Mouse (Mus musculus) heart, embryonic 14.5 days (tissue): Measurements from ENCODE around the gene Plekha1. TPM values are rescaled to one million over a fixed set of nuclear protein-coding genes. Genes with fewer than 3 reads are reported as not detected.

Experiments used
- ATAC-seq: fragments of 200-750 bp; cut with Nextera tagmentation; 2 replicates; pipeline ENCODE4 v1.8.0; 2017; ENCODE audit warnings: low read depth, moderate TSS enrichment; ENCODE audit not compliant: insufficient number of reproducible peaks, insufficient read depth, low FRiP score
- H3K27ac ChIP-seq, 2 experiments: fragments of 200-500 bp in 1 of 2; fragments of 300-500 bp in 1 of 2; sonication (generic) in 1 of 2; replicated peaks in 1 of 2; 2 replicates each; pipeline ENCODE4 v1.5.1; 2012 to 2014; ENCODE audit warnings: low read depth in 2 of 2, low read length in 2 of 2, control low read depth in 1 of 2, mild to moderate bottlenecking in 1 of 2, mixed read lengths in 1 of 2; ENCODE audit not compliant: control insufficient read depth in 1 of 2, insufficient read depth in 1 of 2
- H3K27me3 ChIP-seq: fragments of 300-500 bp; sonication (generic); 2 replicates; pipeline ENCODE4 v1.6.1; 2014; ENCODE audit warnings: mild to moderate bottlenecking, low read length, control low read depth; ENCODE audit not compliant: control insufficient read depth, insufficient read depth
- H3K36me3 ChIP-seq: fragments of 300-500 bp; sonication (generic); 2 replicates; pipeline ENCODE4 v1.6.1; 2014; ENCODE audit warnings: mild to moderate bottlenecking, control low read depth, low read length, mixed read lengths; ENCODE audit not compliant: control insufficient read depth, insufficient read depth
- H3K4me1 ChIP-seq, 2 experiments: fragments of 200-500 bp in 1 of 2; fragments of 300-500 bp in 1 of 2; sonication (generic) in 1 of 2; 2 replicates each; pipeline ENCODE4 v1.6.1; 2012 to 2014; ENCODE audit warnings: low read length in 2 of 2, control low read depth in 1 of 2, mixed read lengths in 1 of 2; ENCODE audit not compliant: control insufficient read depth in 2 of 2, insufficient read depth in 2 of 2
- H3K4me2 ChIP-seq: fragments of 300-500 bp; sonication (generic); 2 replicates; pipeline ENCODE4 v1.6.1; 2014; ENCODE audit warnings: mild to moderate bottlenecking, low read length
- H3K4me3 ChIP-seq, 2 experiments: fragments of 200-500 bp in 1 of 2; fragments of 300-500 bp in 1 of 2; sonication (generic) in 1 of 2; 2 replicates each; pipeline ENCODE4 v1.5.1; 2012 to 2014; ENCODE audit warnings: low read length in 2 of 2, mild to moderate bottlenecking in 2 of 2, control low read depth in 1 of 2, low read depth in 1 of 2, moderate library complexity in 1 of 2; ENCODE audit not compliant: control insufficient read depth in 1 of 2, insufficient read depth in 1 of 2
- H3K9ac ChIP-seq: fragments of 300-500 bp; sonication (generic); 2 replicates; pipeline ENCODE4 v1.6.1; 2014; ENCODE audit warnings: mild to moderate bottlenecking, low read length
- H3K9me3 ChIP-seq: fragments of 300-500 bp; sonication (generic); 2 replicates; pipeline ENCODE4 v1.6.1; 2016; ENCODE audit warnings: low read length, control low read depth; ENCODE audit not compliant: control insufficient read depth
- WGBS: fragments of 180-500 bp; shearing (Covaris S2); extraction: QIAGEN DNeasy Blood & Tissue Kit; methylation state at CpG from one replicate; pipeline ENCODE4 v1.1.7; 2014; 5-methylcytosine and 5-hydroxymethylcytosine counted together
- polyA plus RNA-seq: library from polyadenylated mRNA; unstranded; fragments of >200 nt; fragmentation: Nextera tagmentation; extraction: Ambion mirVana; gene quantifications from 2 replicates; pipeline ENCODE4 v1.2.1, GENCODE M21; 2014

The Plekha1 gene
- polyA plus RNA-seq, 1 experiment from 2014 or later: 49.9 TPM

- Histone ChIP-seq H3K4me2 (no peak overlapping the region), H3K4me3 (no peak overlapping the region), H3K4me1 (peaks cover 6 to 8% of the 10 kb centered on the region in 2 experiments; a peak in 3 of 4 replicates), H3K27me3 (no peaks in the 10 kb centered on the region), H3K36me3 (no peaks in the 10 kb centered on the region), H3K9me3 (no peaks in the 10 kb centered on the region), H3K9ac (no peak overlapping the region), H3K27ac (no peak overlapping the region)
- 45% methylated on average over 11 of the region's 11 CpGs for WGBS
- no peak for ATAC-seq
Observed at GRCm38 (mm10) chr7:130860721-130861142, 4.8 kb upstream of the Plekha1 start.

- Histone ChIP-seq H3K4me2 (no peak overlapping the region), H3K4me1 (peaks cover 8 to 11% of the 10 kb centered on the region in 2 experiments), H3K27ac (no peak overlapping the region), H3K9me3 (no peaks in the 10 kb centered on the region), H3K27me3 (no peaks in the 10 kb centered on the region), H3K4me3 (no peak overlapping the region), H3K9ac (no peak overlapping the region), H3K36me3 (no peaks in the 10 kb centered on the region)
- no peak for ATAC-seq
- WGBS: 71% methylated on average over 1 of the region's 1 CpGs
Observed at GRCm38 (mm10) chr7:130862501-130862900, 3.1 kb upstream of the Plekha1 start.

GRCm38 (mm10) chr7:130864711-130865110 is 845 bp upstream of the Plekha1 start:
- Histone ChIP-seq H3K27ac (no peak overlapping the region), H3K9me3 (no peaks in the 10 kb centered on the region), H3K36me3 (no peaks in the 10 kb centered on the region), H3K4me3 (no peak overlapping the region), H3K27me3 (no peaks in the 10 kb centered on the region), H3K4me2 (no peak overlapping the region), H3K9ac (0 out of 2 replicates have a peak overlapping the region, but pooled peaks have one; percentile 3), H3K4me1 (peaks cover 8 to 15% of the 10 kb centered on the region in 2 experiments)
- no peak for ATAC-seq
- WGBS: 54% methylated on average over 7 of the region's 7 CpGs

GRCm38 (mm10) chr7:130866640-130867039 is 1.1 kb downstream of the Plekha1 start:
- peaks cover 2 to 15% of the 10 kb centered on the region in 2 experiments; a peak in 2 of 4 replicates for H3K4me1 ChIP-seq
- no peaks in the 10 kb centered on the region for H3K36me3 ChIP-seq
- H3K27ac ChIP-seq: peak overlapping the region; percentile 75 to 81
- peak overlapping the region; percentile 76 for H3K4me2 ChIP-seq
- no peaks in the 10 kb centered on the region for H3K27me3 ChIP-seq
- ATAC-seq: no peak
- peak overlapping the region; percentile 94 for H3K9ac ChIP-seq
- H3K9me3 ChIP-seq: no peaks in the 10 kb centered on the region
- WGBS: 1% methylated on average over 13 of the region's 13 CpGs
- peak overlapping the region; percentile 89 to 90 for H3K4me3 ChIP-seq

GRCm38 (mm10) chr7:130867256-130867655 is 1.7 kb downstream of the Plekha1 start:
- no peak overlapping the region for H3K27ac ChIP-seq
- no peaks in the 10 kb centered on the region for H3K36me3 ChIP-seq
- H3K4me1 ChIP-seq: peaks cover 2 to 15% of the 10 kb centered on the region in 2 experiments; a peak in 2 of 4 replicates
- no peak for ATAC-seq
- 34% methylated on average over 3 of the region's 3 CpGs for WGBS
- peak overlapping the region in 1 of 2 experiments; percentile 89; a peak in 2 of 4 replicates for H3K4me3 ChIP-seq
- H3K9me3 ChIP-seq: no peaks in the 10 kb centered on the region
- H3K9ac ChIP-seq: peak overlapping the region; percentile 94
- peak overlapping the region; percentile 76 for H3K4me2 ChIP-seq
- H3K27me3 ChIP-seq: no peaks in the 10 kb centered on the region

GRCm38 (mm10) chr7:130884161-130884560 is 18.6 kb downstream of the Plekha1 start:
- Histone ChIP-seq H3K27me3 (no peaks in the 10 kb centered on the region), H3K4me1 (peaks cover 9 to 25% of the 10 kb centered on the region in 2 experiments), H3K4me3 (no peak overlapping the region), H3K9me3 (no peaks in the 10 kb centered on the region), H3K27ac (no peak overlapping the region), H3K36me3 (peaks cover 59% of the 10 kb centered on the region), H3K4me2 (no peak overlapping the region), H3K9ac (no peak overlapping the region)
- no peak for ATAC-seq
- 82% methylated on average over 2 of the region's 2 CpGs for WGBS

- H3K4me2 ChIP-seq: no peak overlapping the region
- H3K4me1 ChIP-seq: peaks cover 10 to 35% of the 10 kb centered on the region in 2 experiments
- no peaks in the 10 kb centered on the region for H3K9me3 ChIP-seq
- H3K36me3 ChIP-seq: peaks cover 50% of the 10 kb centered on the region
- no peak overlapping the region for H3K9ac ChIP-seq
- H3K4me3 ChIP-seq: no peak overlapping the region
- no peak for ATAC-seq
- H3K27ac ChIP-seq: no peak overlapping the region
- no peaks in the 10 kb centered on the region for H3K27me3 ChIP-seq
- 61% methylated on average over 3 of the region's 3 CpGs for WGBS
Observed at GRCm38 (mm10) chr7:130886246-130886645, 20.7 kb downstream of the Plekha1 start.

GRCm38 (mm10) chr7:130887946-130888345 is 22.4 kb downstream of the Plekha1 start:
- ATAC-seq: no peak
- Histone ChIP-seq H3K4me2 (peak overlapping the region; percentile 45), H3K9me3 (no peaks in the 10 kb centered on the region), H3K4me1 (peaks cover 10 to 35% of the 10 kb centered on the region in 2 experiments), H3K4me3 (no peak overlapping the region), H3K27ac (peak overlapping the region; percentile 80 to 93), H3K27me3 (no peaks in the 10 kb centered on the region), H3K36me3 (peaks cover 52% of the 10 kb centered on the region), H3K9ac (no peak overlapping the region)
- WGBS: 19% methylated on average over 3 of the region's 3 CpGs
